Mouse (Mus musculus) adrenal gland, adult 10 weeks (tissue): ENCODE data around the gene Sphkap. TPM values are rescaled to one million over a fixed set of nuclear protein-coding genes. Genes with fewer than 3 reads are reported as not detected.

ENCODE experiments used
- polyA plus RNA-seq: library from polyadenylated mRNA; stranded (reverse); fragments of 350-450 nt; fragmentation: Illumina TruSeq; extraction: RNeasy Lipid Tissue Mini Kit (QIAGEN cat#74804); gene quantifications from one replicate; pipeline ENCODE4 v1.2.3, GENCODE M21; 2014; ENCODE audit warnings: low read depth, low replicate concordance

The Sphkap gene
- 11.1 TPM for polyA plus RNA-seq

GRCm38 (mm10) chr1:83408021-83408464 lies at the start of gene Sphkap:
Sphkap (minus strand) TSS chr1:83408200.

Other genes starting within 250 kb of the Sphkap start
- gene Daw1, start 248.4 kb downstream of the Sphkap start, polyA plus RNA-seq: not detected